Mouse (Mus musculus): ENCODE results near the gene Gm20388. TPM values are rescaled to one million over a fixed set of nuclear protein-coding genes. Genes with fewer than 3 reads are reported as not detected.

Gene Gm20388
- polyA plus RNA-seq, 1 experiment from 2014 or later, result 7.4 TPM

- H3K4me2 ChIP-seq (ENCODE audit: low read depth, low read length), result no peak overlapping the region
- H3K36me3 ChIP-seq (ENCODE audit: control insufficient read depth, insufficient read depth, low read length), result no peaks in the 10 kb centered on the region
- 80% methylated on average over 10 of the region's 10 CpGs for WGBS
- H3K4me1 ChIP-seq (ENCODE audit: control insufficient read depth, insufficient read depth, low read length), result peaks cover 13% of the 10 kb centered on the region
- ATAC-seq (ENCODE audit: insufficient read depth, low FRiP score), result no peak
- no peak overlapping the region for H3K4me3 ChIP-seq (replicated peaks; ENCODE audit: low read length)
- no peaks in the 10 kb centered on the region for H3K9me3 ChIP-seq (replicated peaks; ENCODE audit: control insufficient read depth, low read length)
- no peaks in the 10 kb centered on the region for H3K27me3 ChIP-seq (ENCODE audit: control insufficient read depth, insufficient read depth, low read length)
- no peak overlapping the region for H3K9ac ChIP-seq (ENCODE audit: low read length)
- H3K27ac ChIP-seq (ENCODE audit: low read length), result no peak overlapping the region
These were observed 3465.1 kb downstream of the Gm20388 start for GRCm38 (mm10) chr8:123375701-123376100.

GRCm38 (mm10) chr8:123376106-123376505 lies 3465.5 kb downstream of the Gm20388 start:
- Histone ChIP-seq H3K27me3 (ENCODE audit: control insufficient read depth, insufficient read depth, low read length) (no peaks in the 10 kb centered on the region), H3K4me3 (replicated peaks; ENCODE audit: low read length) (no peak overlapping the region), H3K4me2 (ENCODE audit: low read depth, low read length) (no peak overlapping the region), H3K27ac (ENCODE audit: low read length) (no peak overlapping the region), H3K9ac (ENCODE audit: low read length) (no peak overlapping the region), H3K36me3 (ENCODE audit: control insufficient read depth, insufficient read depth, low read length) (no peaks in the 10 kb centered on the region), H3K9me3 (replicated peaks; ENCODE audit: control insufficient read depth, low read length) (no peaks in the 10 kb centered on the region), H3K4me1 (ENCODE audit: control insufficient read depth, insufficient read depth, low read length) (peaks cover 13% of the 10 kb centered on the region)
- 77% methylated on average over 8 of the region's 8 CpGs for WGBS
- no peak for ATAC-seq (ENCODE audit: insufficient read depth, low FRiP score)

- Histone ChIP-seq H3K4me3 (replicated peaks; ENCODE audit: low read length) (no peak overlapping the region), H3K36me3 (ENCODE audit: control insufficient read depth, insufficient read depth, low read length) (peaks cover 35% of the 10 kb centered on the region), H3K27ac (ENCODE audit: low read length) (no peak overlapping the region), H3K9me3 (replicated peaks; ENCODE audit: control insufficient read depth, low read length) (no peaks in the 10 kb centered on the region), H3K9ac (ENCODE audit: low read length) (no peak overlapping the region), H3K4me2 (ENCODE audit: low read depth, low read length) (no peak overlapping the region), H3K27me3 (ENCODE audit: control insufficient read depth, insufficient read depth, low read length) (no peaks in the 10 kb centered on the region), H3K4me1 (ENCODE audit: control insufficient read depth, insufficient read depth, low read length) (no peaks in the 10 kb centered on the region)
- 92% methylated on average over 4 of the region's 4 CpGs for WGBS
- no peak for ATAC-seq (ENCODE audit: insufficient read depth, low FRiP score)
These were observed 3471.1 kb downstream of the Gm20388 start for GRCm38 (mm10) chr8:123381711-123382110.

GRCm38 (mm10) chr8:123382516-123382915 lies 3471.9 kb downstream of the Gm20388 start:
- no peaks in the 10 kb centered on the region for H3K4me1 ChIP-seq (ENCODE audit: control insufficient read depth, insufficient read depth, low read length)
- no peak overlapping the region for H3K4me2 ChIP-seq (ENCODE audit: low read depth, low read length)
- WGBS, result 79% methylated on average over 8 of the region's 8 CpGs
- H3K27me3 ChIP-seq (ENCODE audit: control insufficient read depth, insufficient read depth, low read length), result no peaks in the 10 kb centered on the region
- H3K9me3 ChIP-seq (replicated peaks; ENCODE audit: control insufficient read depth, low read length), result no peaks in the 10 kb centered on the region
- H3K4me3 ChIP-seq (replicated peaks; ENCODE audit: low read length), result no peak overlapping the region
- no peak for ATAC-seq (ENCODE audit: insufficient read depth, low FRiP score)
- peaks cover 35% of the 10 kb centered on the region for H3K36me3 ChIP-seq (ENCODE audit: control insufficient read depth, insufficient read depth, low read length)
- no peak overlapping the region for H3K9ac ChIP-seq (ENCODE audit: low read length)
- H3K27ac ChIP-seq (ENCODE audit: low read length), result no peak overlapping the region

- H3K9me3 ChIP-seq (replicated peaks; ENCODE audit: control insufficient read depth, low read length), result no peaks in the 10 kb centered on the region
- H3K36me3 ChIP-seq (ENCODE audit: control insufficient read depth, insufficient read depth, low read length), result peaks cover 41% of the 10 kb centered on the region
- WGBS, result 63% methylated on average over 9 of the region's 9 CpGs
- H3K9ac ChIP-seq (ENCODE audit: low read length), result no peak overlapping the region
- H3K27me3 ChIP-seq (ENCODE audit: control insufficient read depth, insufficient read depth, low read length), result no peaks in the 10 kb centered on the region
- H3K4me1 ChIP-seq (ENCODE audit: control insufficient read depth, insufficient read depth, low read length), result no peaks in the 10 kb centered on the region
- H3K4me2 ChIP-seq (ENCODE audit: low read depth, low read length), result no peak overlapping the region
- no peak overlapping the region for H3K4me3 ChIP-seq (replicated peaks; ENCODE audit: low read length)
- no peak overlapping the region for H3K27ac ChIP-seq (ENCODE audit: low read length)
- ATAC-seq (ENCODE audit: insufficient read depth, low FRiP score), result no peak
These were observed 3474.4 kb downstream of the Gm20388 start for GRCm38 (mm10) chr8:123384883-123385540.

- 76% methylated on average over 3 of the region's 3 CpGs for WGBS
- Histone ChIP-seq H3K9ac (ENCODE audit: low read length) (no peak overlapping the region), H3K4me2 (ENCODE audit: low read depth, low read length) (no peak overlapping the region), H3K4me1 (ENCODE audit: control insufficient read depth, insufficient read depth, low read length) (no peaks in the 10 kb centered on the region), H3K27ac (ENCODE audit: low read length) (no peak overlapping the region), H3K4me3 (replicated peaks; ENCODE audit: low read length) (no peak overlapping the region), H3K36me3 (ENCODE audit: control insufficient read depth, insufficient read depth, low read length) (peaks cover 51% of the 10 kb centered on the region), H3K9me3 (replicated peaks; ENCODE audit: control insufficient read depth, low read length) (no peaks in the 10 kb centered on the region), H3K27me3 (ENCODE audit: control insufficient read depth, insufficient read depth, low read length) (no peaks in the 10 kb centered on the region)
- no peak for ATAC-seq (ENCODE audit: insufficient read depth, low FRiP score)
These were observed 3476.4 kb downstream of the Gm20388 start for GRCm38 (mm10) chr8:123387041-123387440.

- peaks cover 53% of the 10 kb centered on the region for H3K36me3 ChIP-seq (ENCODE audit: control insufficient read depth, insufficient read depth, low read length)
- no peak overlapping the region for H3K27ac ChIP-seq (ENCODE audit: low read length)
- H3K4me2 ChIP-seq (ENCODE audit: low read depth, low read length), result no peak overlapping the region
- no peak overlapping the region for H3K9ac ChIP-seq (ENCODE audit: low read length)
- 90% methylated on average over 8 of the region's 8 CpGs for WGBS
- H3K4me1 ChIP-seq (ENCODE audit: control insufficient read depth, insufficient read depth, low read length), result no peaks in the 10 kb centered on the region
- H3K4me3 ChIP-seq (replicated peaks; ENCODE audit: low read length), result no peak overlapping the region
- ATAC-seq (ENCODE audit: insufficient read depth, low FRiP score), result no peak
- no peaks in the 10 kb centered on the region for H3K27me3 ChIP-seq (ENCODE audit: control insufficient read depth, insufficient read depth, low read length)
- no peaks in the 10 kb centered on the region for H3K9me3 ChIP-seq (replicated peaks; ENCODE audit: control insufficient read depth, low read length)
These were observed 3477.2 kb downstream of the Gm20388 start for GRCm38 (mm10) chr8:123387801-123388200.

- H3K9me3 ChIP-seq (replicated peaks; ENCODE audit: control insufficient read depth, low read length), result no peaks in the 10 kb centered on the region
- no peak overlapping the region for H3K27ac ChIP-seq (ENCODE audit: low read length)
- no peaks in the 10 kb centered on the region for H3K4me1 ChIP-seq (ENCODE audit: control insufficient read depth, insufficient read depth, low read length)
- H3K4me2 ChIP-seq (ENCODE audit: low read depth, low read length), result no peak overlapping the region
- no peaks in the 10 kb centered on the region for H3K27me3 ChIP-seq (ENCODE audit: control insufficient read depth, insufficient read depth, low read length)
- no peak overlapping the region for H3K4me3 ChIP-seq (replicated peaks; ENCODE audit: low read length)
- no peak overlapping the region for H3K9ac ChIP-seq (ENCODE audit: low read length)
- H3K36me3 ChIP-seq (ENCODE audit: control insufficient read depth, insufficient read depth, low read length), result peaks cover 52% of the 10 kb centered on the region
- 91% methylated on average over 7 of the region's 7 CpGs for WGBS
- ATAC-seq (ENCODE audit: insufficient read depth, low FRiP score), result peak; percentile 48; the same call in 1 of the 2 replicates
These were observed 3478.4 kb downstream of the Gm20388 start for GRCm38 (mm10) chr8:123389026-123389425.

- Histone ChIP-seq H3K9me3 (replicated peaks; ENCODE audit: control insufficient read depth, low read length) (no peaks in the 10 kb centered on the region), H3K4me3 (replicated peaks; ENCODE audit: low read length) (no peak overlapping the region), H3K9ac (ENCODE audit: low read length) (no peak overlapping the region), H3K27me3 (ENCODE audit: control insufficient read depth, insufficient read depth, low read length) (no peaks in the 10 kb centered on the region), H3K4me1 (ENCODE audit: control insufficient read depth, insufficient read depth, low read length) (no peaks in the 10 kb centered on the region), H3K36me3 (ENCODE audit: control insufficient read depth, insufficient read depth, low read length) (peaks cover 47% of the 10 kb centered on the region), H3K4me2 (ENCODE audit: low read depth, low read length) (no peak overlapping the region), H3K27ac (ENCODE audit: low read length) (no peak overlapping the region)
- WGBS, result 92% methylated on average over 13 of the region's 13 CpGs
- no peak for ATAC-seq (ENCODE audit: insufficient read depth, low FRiP score)
These were observed 3487.7 kb downstream of the Gm20388 start for GRCm38 (mm10) chr8:123398308-123398707.
